Comparison of ENCODE assay signal across 8 mouse cellular contexts in genomic region chr11:16260764-16261578, GRCm38 (mm10). TPM values are rescaled to one million over a fixed set of nuclear protein-coding genes. Genes with fewer than 3 reads are reported as not detected.
DNase-seq lines count a peak whose midpoint lies in the region; ATAC-seq lines count a peak whose summit lies in the region.

No protein-coding gene starts in this region.

- H3K9me3 ChIP-seq in embryonic facial prominence, embryonic 10.5 days, result no peaks in the 10 kb centered on the region
- H3K9me3 ChIP-seq in heart, embryonic 10.5 days, result no peaks in the 10 kb centered on the region
- no peaks in the 10 kb centered on the region for H3K9me3 ChIP-seq in kidney, embryonic 14.5 days (ENCODE audit: control insufficient read depth, low read length)
- H3K9me3 ChIP-seq in limb, embryonic 13.5 days, result no peaks in the 10 kb centered on the region
- no peaks in the 10 kb centered on the region for H3K9me3 ChIP-seq in midbrain, embryonic 16.5 days (replicated peaks; ENCODE audit: control insufficient read depth, low read length, poor library complexity, severe bottlenecking)

- peaks cover 18% of the 10 kb centered on the region for H3K4me1 ChIP-seq in embryonic facial prominence, embryonic 10.5 days
- peaks cover 9% of the 10 kb centered on the region; the same call in 1 of the 2 replicates for H3K4me1 ChIP-seq in heart, embryonic 10.5 days
- H3K4me1 ChIP-seq in kidney, embryonic 14.5 days (ENCODE audit: control insufficient read depth, insufficient read depth, low read length), result no peaks in the 10 kb centered on the region
- no peaks in the 10 kb centered on the region; the same call in 1 of the 2 replicates for H3K4me1 ChIP-seq in limb, embryonic 13.5 days
- peaks cover 9% of the 10 kb centered on the region for H3K4me1 ChIP-seq in midbrain, embryonic 16.5 days (ENCODE audit: control insufficient read depth, insufficient read depth, low read length)

- H3K36me3 ChIP-seq in embryonic facial prominence, embryonic 10.5 days (replicated peaks), result no peaks in the 10 kb centered on the region
- no peaks in the 10 kb centered on the region for H3K36me3 ChIP-seq in heart, embryonic 10.5 days
- H3K36me3 ChIP-seq in kidney, embryonic 14.5 days (ENCODE audit: control insufficient read depth, insufficient read depth, low read length), result no peaks in the 10 kb centered on the region
- H3K36me3 ChIP-seq in limb, embryonic 13.5 days, result no peaks in the 10 kb centered on the region
- no peaks in the 10 kb centered on the region for H3K36me3 ChIP-seq in midbrain, embryonic 16.5 days (ENCODE audit: control insufficient read depth, insufficient read depth, low read length)

- peak overlapping the region; percentile 64 for H3K4me3 ChIP-seq in embryonic facial prominence, embryonic 10.5 days
- H3K4me3 ChIP-seq in heart, embryonic 10.5 days, result peak overlapping the region; percentile 62
- H3K4me3 ChIP-seq in kidney, embryonic 14.5 days (ENCODE audit: low read length), result peak overlapping the region; percentile 45
- H3K4me3 ChIP-seq in limb, embryonic 13.5 days, result peak overlapping the region; percentile 36
- H3K4me3 ChIP-seq in midbrain, embryonic 16.5 days (ENCODE audit: low read depth, low read length), result peak overlapping the region; percentile 72

- intact Hi-C loops in heart, postnatal 25 days (cut with DNase I), result no loop called here

- peak overlapping the region; percentile 19 for H3K27ac ChIP-seq in embryonic facial prominence, embryonic 10.5 days (replicated peaks)
- H3K27ac ChIP-seq in heart, embryonic 10.5 days, result 0 out of 2 replicates have a peak overlapping the region, but pooled peaks have one; percentile 29
- H3K27ac ChIP-seq in kidney, embryonic 14.5 days (ENCODE audit: low read depth, low read length), result no peak overlapping the region
- H3K27ac ChIP-seq in limb, embryonic 13.5 days, result no peak overlapping the region
- peak overlapping the region; percentile 33 for H3K27ac ChIP-seq in midbrain, embryonic 16.5 days (ENCODE audit: low read length)

- DNase-seq in heart, adult 8-10 months (ENCODE audit: low spot score), result peak; percentile 11
- DNase-seq in heart, postnatal 25 days (ENCODE audit: low spot score), result no peak
- peak; percentile 81 for DNase-seq in embryonic facial prominence, embryonic 10.5 days (ENCODE audit: low spot score)
- DNase-seq in heart, embryonic 10.5 days (ENCODE audit: low spot score), result peak; percentile 81
- peak; percentile 73 for DNase-seq in telencephalon, adult 2 months (ENCODE audit: low read depth, low spot score)

- ATAC-seq in kidney, embryonic 14.5 days (ENCODE audit: low FRiP score, low TSS enrichment), result peak; percentile 91
- ATAC-seq in limb, embryonic 13.5 days (ENCODE audit: low FRiP score, low read depth), result peak; percentile 74
- peak; percentile 72 for ATAC-seq in midbrain, embryonic 16.5 days

- whole genome bisulfite sequencing in embryonic facial prominence, embryonic 10.5 days, result under 1% methylated on average over 40 of the region's 40 CpGs
- WGBS in heart, embryonic 10.5 days, result under 1% methylated on average over 40 of the region's 40 CpGs
- under 1% methylated on average over 40 of the region's 40 CpGs for WGBS in kidney, embryonic 14.5 days
- WGBS in limb, embryonic 13.5 days, result under 1% methylated on average over 40 of the region's 40 CpGs
- under 1% methylated on average over 40 of the region's 40 CpGs for WGBS in midbrain, embryonic 16.5 days

- H3K9ac ChIP-seq in kidney, embryonic 14.5 days (ENCODE audit: low read depth, low read length), result peak overlapping the region; percentile 29; the same call in 1 of the 2 replicates
- H3K9ac ChIP-seq in limb, embryonic 13.5 days, result peak overlapping the region; percentile 39; the same call in 1 of the 2 replicates
- peak overlapping the region; percentile 80 for H3K9ac ChIP-seq in midbrain, embryonic 16.5 days (ENCODE audit: low read depth, low read length)

- H3K27me3 ChIP-seq in embryonic facial prominence, embryonic 10.5 days (replicated peaks; ENCODE audit: low read depth, poor library complexity, severe bottlenecking), result peaks cover 52% of the 10 kb centered on the region
- H3K27me3 ChIP-seq in heart, embryonic 10.5 days (ENCODE audit: insufficient read depth, poor library complexity, severe bottlenecking), result peaks cover 48% of the 10 kb centered on the region
- H3K27me3 ChIP-seq in kidney, embryonic 14.5 days (ENCODE audit: control insufficient read depth, insufficient read depth, low read length), result peaks cover 37% of the 10 kb centered on the region
- peaks cover 54% of the 10 kb centered on the region for H3K27me3 ChIP-seq in limb, embryonic 13.5 days
- no peaks in the 10 kb centered on the region for H3K27me3 ChIP-seq in midbrain, embryonic 16.5 days (ENCODE audit: control insufficient read depth, insufficient read depth, low read depth, low read length)

- H3K4me2 ChIP-seq in kidney, embryonic 14.5 days (replicated peaks; ENCODE audit: low read depth, low read length), result peak overlapping the region; percentile 75
- H3K4me2 ChIP-seq in limb, embryonic 13.5 days (replicated peaks), result peak overlapping the region; percentile 62
- peak overlapping the region; percentile 90 for H3K4me2 ChIP-seq in midbrain, embryonic 16.5 days (ENCODE audit: low read length)

RNA-seq across cellular contexts. Expression of gene Vstm2a, which starts 3.4 kb away (rescaled TPM):
- total RNA-seq in heart, adult 8-10 months (2022), result under 1 TPM; 0.08 to 0.17 (median 0.11) TPM
- under 1 TPM; 0.08 to 0.17 TPM for total RNA-seq in heart, postnatal 25 days (2021)
- polyA plus RNA-seq in embryonic facial prominence, embryonic 10.5 days (2016; fragmentation: Nextera tagmentation; extraction: Ambion mirVana), result 0.36 and 0.88 TPM in 2 replicates
- 0.13 TPM in 1 of 2 replicates, not detected in the other for polyA plus RNA-seq in heart, embryonic 10.5 days (2016; fragmentation: Nextera tagmentation; extraction: Ambion mirVana)
- 0.09 and 0.50 TPM in 2 replicates for polyA plus RNA-seq in kidney, embryonic 14.5 days (2014; fragmentation: Nextera tagmentation; extraction: Ambion mirVana)
- 2.4 and 2.6 TPM in 2 replicates for polyA plus RNA-seq in limb, embryonic 13.5 days (2015; fragmentation: Nextera tagmentation; extraction: Ambion mirVana)
- 79.8 and 95.0 TPM in 2 replicates for polyA plus RNA-seq in midbrain, embryonic 16.5 days (2015; fragmentation: Nextera tagmentation; extraction: Ambion mirVana)

Comparison
In these comparisons a context has a peak if more than half of its experiments do, and no peak if none do; other contexts are left out.
1. H3K27ac ChIP-seq: peak in embryonic facial prominence, embryonic 10.5 days (single experiment), heart, embryonic 10.5 days (single experiment) and midbrain, embryonic 16.5 days (single experiment); none in kidney, embryonic 14.5 days (single experiment) and limb, embryonic 13.5 days (single experiment).
2. H3K9ac ChIP-seq: peak in every context shown above with its lines; median percentile 80 in midbrain, embryonic 16.5 days; 39 in limb, embryonic 13.5 days; 29 in kidney, embryonic 14.5 days.
3. RNA of gene Vstm2a, which starts 3.4 kb away (polyA plus RNA-seq): 79.8 to 95.0 TPM in midbrain, embryonic 16.5 days; 2.4 to 2.6 TPM in limb, embryonic 13.5 days, 0.36 to 0.88 TPM in embryonic facial prominence, embryonic 10.5 days, 0.13 TPM in heart, embryonic 10.5 days and 0.09 to 0.50 TPM in kidney, embryonic 14.5 days; every median in the first group is over 10 times any median in the second.
4. Peak in every context shown above with its lines, with median percentiles within 50 percentile points of each other: H3K4me3 ChIP-seq, ATAC-seq and H3K4me2 ChIP-seq.